Mouse (Mus musculus): ENCODE results near the gene March4. TPM values are rescaled to one million over a fixed set of nuclear protein-coding genes. Genes with fewer than 3 reads are reported as not detected.
A peak's percentile ranks its signal among the peaks of the same experiment; 100 is the strongest.

March4 gene
- polyA plus RNA-seq, 1 experiment from 2014 or later, result 10.2 TPM

GRCm38 (mm10) chr1:72574608-72575007 is 37.9 kb upstream of the March4 start:
- no peaks in the 10 kb centered on the region for H3K36me3 ChIP-seq (replicated peaks; ENCODE audit: control insufficient read depth, insufficient read depth)
- ATAC-seq (ENCODE audit: low FRiP score), result no peak
- DNase-seq (ENCODE audit: low spot score), result no peak
- H3K27me3 ChIP-seq (ENCODE audit: control insufficient read depth, insufficient read depth, low read length), result no peaks in the 10 kb centered on the region
- H3K27ac ChIP-seq, result no peak overlapping the region
- H3K4me1 ChIP-seq (replicated peaks; ENCODE audit: control insufficient read depth, insufficient read depth, low read length), result peaks cover 6% of the 10 kb centered on the region; the same call in 1 of the 2 replicates
- H3K4me2 ChIP-seq (replicated peaks), result no peak overlapping the region
- no peak overlapping the region for H3K9ac ChIP-seq
- no peaks in the 10 kb centered on the region for H3K9me3 ChIP-seq (ENCODE audit: control insufficient read depth, low read length)
- no peak overlapping the region for H3K4me3 ChIP-seq (replicated peaks; ENCODE audit: low read length)
- WGBS, result 69% methylated on average over 7 of the region's 7 CpGs

- no peak for DNase-seq (ENCODE audit: low spot score)
- Histone ChIP-seq H3K9me3 (ENCODE audit: control insufficient read depth, low read length) (no peaks in the 10 kb centered on the region), H3K36me3 (replicated peaks; ENCODE audit: control insufficient read depth, insufficient read depth) (no peaks in the 10 kb centered on the region), H3K9ac (no peak overlapping the region), H3K27me3 (ENCODE audit: control insufficient read depth, insufficient read depth, low read length) (no peaks in the 10 kb centered on the region), H3K27ac (no peak overlapping the region), H3K4me3 (replicated peaks; ENCODE audit: low read length) (no peak overlapping the region), H3K4me2 (replicated peaks) (no peak overlapping the region), H3K4me1 (replicated peaks; ENCODE audit: control insufficient read depth, insufficient read depth, low read length) (peaks cover 6% of the 10 kb centered on the region; the same call in 1 of the 2 replicates)
- 68% methylated on average over 7 of the region's 7 CpGs for WGBS
- ATAC-seq (ENCODE audit: low FRiP score), result no peak
These were observed 37.3 kb upstream of the March4 start for GRCm38 (mm10) chr1:72574047-72574446.

- Histone ChIP-seq H3K9ac (no peak overlapping the region), H3K4me3 (replicated peaks; ENCODE audit: low read length) (no peak overlapping the region), H3K27ac (no peak overlapping the region), H3K27me3 (ENCODE audit: control insufficient read depth, insufficient read depth, low read length) (no peaks in the 10 kb centered on the region), H3K4me1 (replicated peaks; ENCODE audit: control insufficient read depth, insufficient read depth, low read length) (0 out of 2 replicates have a peak, but pooled peaks cover 8% of the 10 kb centered on the region), H3K9me3 (ENCODE audit: control insufficient read depth, low read length) (no peaks in the 10 kb centered on the region), H3K36me3 (replicated peaks; ENCODE audit: control insufficient read depth, insufficient read depth) (no peaks in the 10 kb centered on the region), H3K4me2 (replicated peaks) (no peak overlapping the region)
- WGBS, result 95% methylated on average over 8 of the region's 8 CpGs
- no peak for DNase-seq (ENCODE audit: low spot score)
- no peak for ATAC-seq (ENCODE audit: low FRiP score)
These were observed 32.0 kb upstream of the March4 start for GRCm38 (mm10) chr1:72568725-72569124.

- H3K27me3 ChIP-seq (ENCODE audit: control insufficient read depth, insufficient read depth, low read length), result no peaks in the 10 kb centered on the region
- peak overlapping the region; percentile 46 for H3K4me2 ChIP-seq (replicated peaks)
- WGBS, result 40% methylated on average over 9 of the region's 9 CpGs
- no peak for ATAC-seq (ENCODE audit: low FRiP score)
- H3K9ac ChIP-seq, result peak overlapping the region; percentile 47
- H3K4me3 ChIP-seq (replicated peaks; ENCODE audit: low read length), result peak overlapping the region; percentile 24
- H3K4me1 ChIP-seq (replicated peaks; ENCODE audit: control insufficient read depth, insufficient read depth, low read length), result 0 out of 2 replicates have a peak, but pooled peaks cover 8% of the 10 kb centered on the region
- peak overlapping the region; percentile 46; the same call in 1 of the 2 replicates for H3K27ac ChIP-seq
- no peaks in the 10 kb centered on the region for H3K9me3 ChIP-seq (ENCODE audit: control insufficient read depth, low read length)
- DNase-seq (ENCODE audit: low spot score), result peak; percentile 36
- H3K36me3 ChIP-seq (replicated peaks; ENCODE audit: control insufficient read depth, insufficient read depth), result no peaks in the 10 kb centered on the region
These were observed 30.3 kb upstream of the March4 start for GRCm38 (mm10) chr1:72567056-72567455.

GRCm38 (mm10) chr1:72564334-72564962 is 27.7 kb upstream of the March4 start:
- Histone ChIP-seq H3K4me2 (replicated peaks) (no peak overlapping the region), H3K27me3 (ENCODE audit: control insufficient read depth, insufficient read depth, low read length) (no peaks in the 10 kb centered on the region), H3K9me3 (ENCODE audit: control insufficient read depth, low read length) (no peaks in the 10 kb centered on the region), H3K4me1 (replicated peaks; ENCODE audit: control insufficient read depth, insufficient read depth, low read length) (0 out of 2 replicates have a peak, but pooled peaks cover 8% of the 10 kb centered on the region), H3K4me3 (replicated peaks; ENCODE audit: low read length) (no peak overlapping the region), H3K27ac (no peak overlapping the region), H3K36me3 (replicated peaks; ENCODE audit: control insufficient read depth, insufficient read depth) (no peaks in the 10 kb centered on the region), H3K9ac (no peak overlapping the region)
- 80% methylated on average over 6 of the region's 6 CpGs for WGBS
- DNase-seq (ENCODE audit: low spot score) (no peak), ATAC-seq (ENCODE audit: low FRiP score) (no peak)

- Histone ChIP-seq H3K9me3 (ENCODE audit: control insufficient read depth, low read length) (no peaks in the 10 kb centered on the region), H3K27ac (no peak overlapping the region), H3K4me3 (replicated peaks; ENCODE audit: low read length) (no peak overlapping the region), H3K36me3 (replicated peaks; ENCODE audit: control insufficient read depth, insufficient read depth) (no peaks in the 10 kb centered on the region), H3K4me2 (replicated peaks) (no peak overlapping the region), H3K27me3 (ENCODE audit: control insufficient read depth, insufficient read depth, low read length) (no peaks in the 10 kb centered on the region), H3K9ac (no peak overlapping the region), H3K4me1 (replicated peaks; ENCODE audit: control insufficient read depth, insufficient read depth, low read length) (no peaks in the 10 kb centered on the region)
- ATAC-seq (ENCODE audit: low FRiP score) (no peak), DNase-seq (ENCODE audit: low spot score) (no peak)
- WGBS, result 58% methylated on average over 2 of the region's 2 CpGs
These were observed 21.9 kb upstream of the March4 start for GRCm38 (mm10) chr1:72558625-72559024.

GRCm38 (mm10) chr1:72556471-72556870 is 19.7 kb upstream of the March4 start:
- H3K9me3 ChIP-seq (ENCODE audit: control insufficient read depth, low read length), result no peaks in the 10 kb centered on the region
- 93% methylated on average over 3 of the region's 3 CpGs for WGBS
- H3K9ac ChIP-seq, result no peak overlapping the region
- no peaks in the 10 kb centered on the region for H3K4me1 ChIP-seq (replicated peaks; ENCODE audit: control insufficient read depth, insufficient read depth, low read length)
- no peak overlapping the region for H3K27ac ChIP-seq
- no peak for DNase-seq (ENCODE audit: low spot score)
- H3K27me3 ChIP-seq (ENCODE audit: control insufficient read depth, insufficient read depth, low read length), result no peaks in the 10 kb centered on the region
- no peak overlapping the region for H3K4me3 ChIP-seq (replicated peaks; ENCODE audit: low read length)
- no peak for ATAC-seq (ENCODE audit: low FRiP score)
- no peak overlapping the region for H3K4me2 ChIP-seq (replicated peaks)
- no peaks in the 10 kb centered on the region for H3K36me3 ChIP-seq (replicated peaks; ENCODE audit: control insufficient read depth, insufficient read depth)

- ATAC-seq (ENCODE audit: low FRiP score) (no peak), DNase-seq (ENCODE audit: low spot score) (no peak)
- H3K27me3 ChIP-seq (ENCODE audit: control insufficient read depth, insufficient read depth, low read length), result no peaks in the 10 kb centered on the region
- H3K4me1 ChIP-seq (replicated peaks; ENCODE audit: control insufficient read depth, insufficient read depth, low read length), result no peaks in the 10 kb centered on the region
- H3K4me2 ChIP-seq (replicated peaks), result no peak overlapping the region
- H3K9ac ChIP-seq, result no peak overlapping the region
- no peak overlapping the region for H3K27ac ChIP-seq
- no peak overlapping the region for H3K4me3 ChIP-seq (replicated peaks; ENCODE audit: low read length)
- H3K36me3 ChIP-seq (replicated peaks; ENCODE audit: control insufficient read depth, insufficient read depth), result no peaks in the 10 kb centered on the region
- no peaks in the 10 kb centered on the region for H3K9me3 ChIP-seq (ENCODE audit: control insufficient read depth, low read length)
- WGBS, result 85% methylated on average over 2 of the region's 2 CpGs
These were observed 13.6 kb upstream of the March4 start for GRCm38 (mm10) chr1:72550317-72550716.

- no peak overlapping the region for H3K27ac ChIP-seq
- WGBS, result 57% methylated on average over 5 of the region's 5 CpGs
- no peaks in the 10 kb centered on the region for H3K9me3 ChIP-seq (ENCODE audit: control insufficient read depth, low read length)
- H3K4me2 ChIP-seq (replicated peaks), result peak overlapping the region; percentile 73
- no peak overlapping the region for H3K9ac ChIP-seq
- DNase-seq (ENCODE audit: low spot score) (no peak), ATAC-seq (ENCODE audit: low FRiP score) (no peak)
- no peaks in the 10 kb centered on the region for H3K36me3 ChIP-seq (replicated peaks; ENCODE audit: control insufficient read depth, insufficient read depth)
- H3K4me1 ChIP-seq (replicated peaks; ENCODE audit: control insufficient read depth, insufficient read depth, low read length), result peaks cover 17% of the 10 kb centered on the region
- no peaks in the 10 kb centered on the region for H3K27me3 ChIP-seq (ENCODE audit: control insufficient read depth, insufficient read depth, low read length)
- peak overlapping the region; percentile 63; the same call in 1 of the 2 replicates for H3K4me3 ChIP-seq (replicated peaks; ENCODE audit: low read length)
These were observed 1.5 kb upstream of the March4 start for GRCm38 (mm10) chr1:72538266-72538665.

Data from hindbrain, embryonic 14.5 days (tissue).